Mouse (Mus musculus): ENCODE data around the gene Cks2.

DNA sequence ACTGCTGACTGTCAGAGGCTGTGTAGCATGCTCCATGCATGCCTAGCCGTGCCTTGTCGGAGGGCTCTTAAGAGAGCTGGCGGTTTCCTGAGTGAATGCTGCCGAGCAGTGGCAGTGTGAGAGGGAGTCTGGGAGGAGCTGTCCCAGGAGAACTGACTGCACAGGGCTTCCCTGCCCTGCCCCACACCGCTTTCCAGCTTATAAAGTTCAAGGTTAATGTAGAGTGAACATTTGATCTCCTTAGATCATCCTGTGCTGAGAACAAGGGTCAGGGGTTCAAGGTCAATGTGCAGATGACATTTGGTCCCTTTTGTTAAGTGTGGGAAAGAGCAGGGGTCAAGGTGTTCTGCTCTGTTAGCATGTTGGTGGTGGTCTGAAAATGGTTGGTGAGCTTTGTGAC lies 36.0 kb downstream of the Cks2 start:
- no peak for TF ChIP-seq POLR2AphosphoS2 (IDR thresholded peaks at IDR 0.05; ENCODE audit: insufficient read length, low read depth)
- TF ChIP-seq E2F4 (IDR thresholded peaks at IDR 0.05; ENCODE audit: insufficient read depth) = no peak
- TF ChIP-seq POLR2A (IDR thresholded peaks at IDR 0.05; ENCODE audit: insufficient read length, low read depth) = no peak
- no peak for TF ChIP-seq MAX (IDR thresholded peaks at IDR 0.05; ENCODE audit: low read depth)
- TF ChIP-seq MYOG (IDR thresholded peaks at IDR 0.05; ENCODE audit: control insufficient read depth in 1 of 3, insufficient read depth in 1 of 3, insufficient read length in 2 of 3, low read depth in 2 of 3) = no peak
- TF ChIP-seq REST (IDR thresholded peaks at IDR 0.05; ENCODE audit: insufficient read depth, insufficient read length) = no peak
- no peak for TF ChIP-seq SRF (IDR thresholded peaks at IDR 0.05; ENCODE audit: control insufficient read depth, insufficient read length, low read depth)

Measured in myocyte (in vitro differentiated cells).